ENCODE assay signal across 16 mouse cellular contexts in genomic region chr10:43273057-43273456, GRCm38 (mm10).
"Had no signal": no experiment of that assay in that cellular context is flagged by ENCODE, and none has a peak within 500 bp of the region (broad histone marks: within the 10 kb centered on the region; RNA-seq: fewer than 3 reads in every experiment).

No protein-coding gene starts in this region.

- DNase-seq: lung, adult 18-20 months; lung, embryonic 14.5 days; lung, postnatal 10 days; lung, postnatal 4 days; right cerebral cortex, adult 18-20 months; right cerebral cortex, postnatal 25 days; right cerebral cortex, postnatal 4 days; spleen, adult 18-20 months; thymus, adult 18-20 months; thymus, postnatal 14 days; thymus, postnatal 36 days had no signal

- H3K27ac ChIP-seq: midbrain, embryonic 10.5 days; neural tube, embryonic 13.5 days had no signal

- H3K4me3 ChIP-seq: midbrain, embryonic 10.5 days; midbrain, embryonic 12.5 days; myocyte; neural tube, embryonic 13.5 days; neural tube, embryonic 15.5 days had no signal
